Mouse (Mus musculus): ENCODE results near the gene Rsc1a1.

DNA sequence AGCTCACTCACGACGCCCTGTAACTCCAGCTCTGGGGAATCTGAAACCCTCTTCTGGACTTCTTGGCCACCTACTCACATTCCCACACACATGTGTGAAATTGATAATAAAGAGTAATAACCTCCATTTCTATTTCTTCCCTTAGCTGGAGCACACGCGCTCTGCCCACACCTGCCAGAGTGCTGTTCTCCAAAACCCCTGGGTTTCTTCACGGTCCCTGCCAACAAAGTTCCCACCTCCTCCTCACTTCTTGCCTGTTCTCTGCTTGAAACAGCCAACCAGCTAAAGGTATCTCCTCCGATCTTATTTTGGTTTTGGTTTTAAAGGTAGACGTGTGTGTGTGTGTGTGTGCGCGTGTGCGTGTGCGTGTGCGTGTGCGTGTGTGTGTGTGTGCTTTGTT is 45.0 kb upstream of the Rsc1a1 start:
- TF ChIP-seq POLR2A (IDR thresholded peaks at IDR 0.05; ENCODE audit: extremely low read depth, insufficient read depth, low read length) (no peak), CTCF (IDR thresholded peaks at IDR 0.05; ENCODE audit: low read depth, low read length) (no peak)
